Mouse (Mus musculus) heart, postnatal 0 days (tissue): ENCODE measurements around the gene Cd5.

Experiments used
- CTCF ChIP-seq: IDR thresholded peaks from 2 replicates; pipeline ENCODE4 v1.5.1; 2016; ENCODE audit warnings: antibody characterized with exemption, control low read depth, low read depth
- EP300 ChIP-seq: IDR thresholded peaks from 2 replicates; pipeline ENCODE4 v1.6.1; 2016; ENCODE audit warnings: antibody characterized with exemption, low read depth

GRCm38 (mm10) chr19:10691121-10691520, 47.7 kb downstream of the Cd5 start:
- TF ChIP-seq CTCF, result no peak
- TF ChIP-seq EP300, result no peak
